ENCODE assay signal across 16 mouse cellular contexts in genomic region chr12:41880833-41881232, GRCm38 (mm10).
"Had no signal": no experiment of that assay in that cellular context is flagged by ENCODE, and none has a peak within 500 bp of the region (broad histone marks: within the 10 kb centered on the region; RNA-seq: fewer than 3 reads in every experiment).

No protein-coding gene starts in this region.

- H3K9me3 ChIP-seq: neural tube, embryonic 12.5 days; neural tube, embryonic 13.5 days; neural tube, embryonic 15.5 days; stomach, embryonic 15.5 days had no signal

- DNase-seq: retina, postnatal 1 day; right cerebral cortex, adult 18-20 months; right cerebral cortex, postnatal 14 days; right cerebral cortex, postnatal 25 days; right cerebral cortex, postnatal 4 days; spleen, adult 18-20 months; thymus, adult 18-20 months; thymus, adult 2 months; thymus, postnatal 14 days; thymus, postnatal 36 days; thymus, postnatal 4 days had no signal

- H3K4me1 ChIP-seq: neural tube, embryonic 12.5 days; neural tube, embryonic 13.5 days; stomach, embryonic 15.5 days had no signal

- H3K27ac ChIP-seq: neural tube, embryonic 12.5 days; neural tube, embryonic 13.5 days; neural tube, embryonic 15.5 days; stomach, embryonic 15.5 days; stomach, postnatal 0 days had no signal

- H3K9ac ChIP-seq: neural tube, embryonic 12.5 days; neural tube, embryonic 13.5 days; neural tube, embryonic 15.5 days; stomach, embryonic 15.5 days had no signal

- H3K4me2 ChIP-seq: neural tube, embryonic 12.5 days; neural tube, embryonic 13.5 days; neural tube, embryonic 15.5 days; stomach, embryonic 15.5 days had no signal

- H3K27me3 ChIP-seq: neural tube, embryonic 12.5 days; neural tube, embryonic 13.5 days; neural tube, embryonic 15.5 days; stomach, embryonic 15.5 days had no signal

- H3K36me3 ChIP-seq: neural tube, embryonic 12.5 days; neural tube, embryonic 13.5 days; neural tube, embryonic 15.5 days; stomach, embryonic 15.5 days had no signal

- H3K4me3 ChIP-seq: neural tube, embryonic 12.5 days; neural tube, embryonic 13.5 days; neural tube, embryonic 15.5 days; stomach, embryonic 15.5 days had no signal
